Mouse (Mus musculus) cortical plate, adult 2 months (tissue): ENCODE measurements around the gene BC037034. TPM values are rescaled to one million over a fixed set of nuclear protein-coding genes. Genes with fewer than 3 reads are reported as not detected.

Experiments used
- H3K27ac ChIP-seq: fragments of 200-500 bp; 2 replicates; pipeline ENCODE4 v1.5.1; 2012; ENCODE audit warnings: low read length, control low read depth, inconsistent platforms; ENCODE audit not compliant: insufficient read depth
- H3K4me1 ChIP-seq: fragments of 200-500 bp; 2 replicates; pipeline ENCODE4 v1.6.1; 2011; ENCODE audit warnings: low read length; ENCODE audit not compliant: control insufficient read depth, insufficient read depth
- H3K4me3 ChIP-seq: fragments of 200-500 bp; 2 replicates; pipeline ENCODE4 v1.5.1; 2011; ENCODE audit warnings: mild to moderate bottlenecking, low read length, control low read depth; ENCODE audit not compliant: insufficient read depth
- CTCF ChIP-seq: fragments of 200-500 bp; IDR thresholded peaks from 2 replicates; pipeline ENCODE4 v1.5.1; 2011; ENCODE audit warnings: mild to moderate bottlenecking, control low read depth, low read length; ENCODE audit not compliant: insufficient read depth; ENCODE audit errors: extremely low read depth
- POLR2A ChIP-seq: fragments of 200-500 bp; IDR thresholded peaks from 2 replicates; pipeline ENCODE4 v1.6.1; 2011; ENCODE audit warnings: mild to moderate bottlenecking, low read length, control low read depth; ENCODE audit not compliant: insufficient read depth; ENCODE audit errors: extremely low read depth
- polyA plus RNA-seq: library from polyadenylated mRNA; depleted of rRNA; stranded (reverse); fragments of >200 nt; gene quantifications from 2 replicates; pipeline ENCODE4 v1.2.3, GENCODE M21; 2012

Gene BC037034
- polyA plus RNA-seq, 1 experiment = 83.9 TPM

- TF ChIP-seq POLR2A = no peak
- TF ChIP-seq CTCF = no peak
- H3K4me1 ChIP-seq = peaks cover 7% of the 10 kb centered on the region; the same call in 1 of the 2 replicates
- peak overlapping the region; percentile 84 for H3K4me3 ChIP-seq
- no peak overlapping the region for H3K27ac ChIP-seq
These were observed 360 bp upstream of the BC037034 start for GRCm38 (mm10) chr5:138264207-138264578.

DNA sequence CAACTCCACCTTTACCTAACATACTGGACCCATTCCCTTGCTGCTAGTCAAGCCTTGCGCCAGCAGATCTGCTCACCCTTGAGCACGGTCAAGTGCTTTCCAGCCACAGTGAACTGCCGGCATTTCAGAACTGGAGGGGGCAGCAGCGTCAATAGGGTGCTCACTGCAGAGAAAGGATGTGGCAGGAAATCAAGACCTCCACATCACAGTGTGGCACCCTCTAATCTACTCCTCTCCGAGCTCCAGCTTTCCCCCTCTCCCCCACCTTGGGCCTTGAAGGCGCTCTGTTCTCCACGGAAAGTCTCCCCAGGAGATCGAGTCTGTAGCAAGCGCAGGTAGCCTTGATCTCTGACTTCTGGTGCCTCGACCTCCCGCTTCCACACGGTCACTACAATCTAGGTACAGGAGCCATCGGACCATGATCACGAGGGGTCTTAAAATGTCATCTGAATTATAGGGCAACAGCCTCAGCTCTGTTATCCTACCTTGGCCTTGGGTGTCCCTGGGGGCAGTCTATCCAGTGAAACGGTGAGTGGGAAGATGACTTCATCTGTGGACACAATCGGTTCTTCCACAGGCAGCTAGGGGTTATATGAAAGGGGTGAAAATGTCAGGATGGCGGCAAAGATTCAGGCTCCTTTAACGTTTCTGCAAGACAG lies 1.1 kb downstream of the BC037034 start:
- H3K4me1 ChIP-seq = peaks cover 5% of the 10 kb centered on the region; the same call in 1 of the 2 replicates
- H3K27ac ChIP-seq = no peak overlapping the region
- TF ChIP-seq CTCF = no peak
- no peak for TF ChIP-seq POLR2A
- H3K4me3 ChIP-seq = peak overlapping the region; percentile 84

GRCm38 (mm10) chr5:138262001-138262400 lies 1.8 kb downstream of the BC037034 start:
- H3K4me1 ChIP-seq = peaks cover 5% of the 10 kb centered on the region; the same call in 1 of the 2 replicates
- TF ChIP-seq POLR2A (no peak), CTCF (no peak)
- no peak overlapping the region for H3K4me3 ChIP-seq
- no peak overlapping the region for H3K27ac ChIP-seq

DNA sequence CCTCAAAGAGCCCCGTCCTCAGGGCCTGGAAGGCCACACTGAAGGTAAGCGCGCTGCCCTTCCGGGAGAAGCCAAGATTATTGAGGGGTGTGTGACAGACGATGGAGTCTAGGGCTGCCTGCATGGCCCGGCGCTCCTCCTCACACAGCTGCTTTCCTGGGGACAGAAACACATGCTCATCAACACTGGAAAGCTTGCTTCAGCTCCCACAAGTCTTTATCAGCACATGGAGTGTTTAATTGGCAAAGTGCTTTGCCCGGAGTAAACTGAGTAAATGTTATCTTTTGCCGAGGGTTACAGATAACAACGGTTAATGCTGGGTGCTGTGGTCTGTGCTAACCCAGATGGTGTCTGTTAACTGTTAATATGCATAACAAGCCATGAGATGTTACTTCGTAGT lies 3.0 kb downstream of the BC037034 start:
- peaks cover 5% of the 10 kb centered on the region; the same call in 1 of the 2 replicates for H3K4me1 ChIP-seq
- no peak overlapping the region for H3K4me3 ChIP-seq
- TF ChIP-seq CTCF = no peak
- TF ChIP-seq POLR2A = no peak
- H3K27ac ChIP-seq = no peak overlapping the region

DNA sequence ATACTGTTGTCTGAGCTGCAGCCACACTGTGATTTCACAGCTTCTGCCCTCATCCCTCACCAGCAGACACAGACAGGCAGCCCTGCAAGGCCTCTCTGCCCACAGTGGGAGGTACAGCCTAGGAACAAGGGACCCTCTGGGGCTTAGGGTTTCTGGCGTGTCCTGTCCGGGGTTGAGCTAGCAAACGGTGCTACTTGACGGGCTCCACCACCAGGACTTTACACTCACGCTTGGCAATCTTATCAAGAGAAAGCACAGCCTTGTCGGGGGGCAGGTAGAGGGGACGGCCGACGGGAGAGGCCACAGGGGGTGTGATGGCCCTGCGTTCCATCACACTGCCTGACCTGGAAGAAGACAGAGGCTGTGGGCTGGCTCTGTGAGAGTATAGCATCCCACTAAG lies 3.8 kb downstream of the BC037034 start:
- no peak overlapping the region for H3K4me3 ChIP-seq
- peaks cover 5% of the 10 kb centered on the region; the same call in 1 of the 2 replicates for H3K4me1 ChIP-seq
- TF ChIP-seq POLR2A (no peak), CTCF (no peak)
- H3K27ac ChIP-seq = no peak overlapping the region

DNA sequence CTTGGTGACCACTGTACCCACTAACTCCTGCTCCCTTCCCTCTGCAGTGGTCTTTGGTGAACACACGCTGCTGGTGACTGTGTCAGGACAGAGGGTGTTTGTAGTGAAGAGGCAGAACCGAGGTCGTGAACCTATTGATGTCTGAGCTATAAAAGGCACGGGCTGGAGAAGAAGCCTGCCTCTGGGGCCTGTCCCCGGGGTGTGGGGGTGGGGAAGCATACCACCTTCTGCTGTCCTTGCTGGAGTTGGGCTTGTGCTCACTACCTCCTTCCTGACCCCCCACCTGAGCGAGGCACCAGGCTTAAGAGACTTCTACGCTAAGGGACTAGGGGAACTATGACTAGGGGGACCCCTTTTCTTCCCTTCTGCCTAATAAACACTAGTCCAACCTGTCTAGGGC lies 4.8 kb downstream of the BC037034 start:
- TF ChIP-seq CTCF (no peak), POLR2A (no peak)
- no peak overlapping the region for H3K27ac ChIP-seq
- H3K4me3 ChIP-seq = no peak overlapping the region
- H3K4me1 ChIP-seq = peaks cover 5% of the 10 kb centered on the region; the same call in 1 of the 2 replicates

DNA sequence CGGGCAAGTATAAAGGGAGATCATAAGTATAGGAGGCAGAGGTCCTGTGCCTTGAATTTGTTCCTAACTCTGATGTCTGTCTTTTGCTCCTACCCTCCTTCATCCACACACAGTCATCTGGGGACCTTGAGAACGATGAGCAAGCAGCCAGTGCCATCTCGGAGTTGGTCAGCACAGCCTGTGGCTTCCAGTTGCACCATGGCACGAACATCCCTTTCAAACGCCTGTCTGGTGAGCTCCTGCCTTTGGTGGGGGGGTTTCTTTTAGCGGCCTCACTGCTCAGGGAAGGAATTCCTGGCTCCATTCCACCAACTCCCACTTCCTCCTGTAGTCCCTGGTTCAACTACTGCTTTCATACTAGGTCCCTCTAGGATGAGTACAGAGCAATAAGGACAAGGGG lies 5.3 kb downstream of the BC037034 start:
- no peak overlapping the region for H3K4me3 ChIP-seq
- H3K4me1 ChIP-seq = peaks cover 5% of the 10 kb centered on the region; the same call in 1 of the 2 replicates
- TF ChIP-seq CTCF = no peak
- no peak; the same call in 1 of the 2 replicates for TF ChIP-seq POLR2A
- H3K27ac ChIP-seq = no peak overlapping the region

- H3K27ac ChIP-seq = no peak overlapping the region
- no peak for TF ChIP-seq CTCF
- TF ChIP-seq POLR2A = no peak
- H3K4me3 ChIP-seq = no peak overlapping the region
- H3K4me1 ChIP-seq = peaks cover 4% of the 10 kb centered on the region; the same call in 1 of the 2 replicates
These were observed 5.8 kb downstream of the BC037034 start for GRCm38 (mm10) chr5:138258078-138258477.

DNA sequence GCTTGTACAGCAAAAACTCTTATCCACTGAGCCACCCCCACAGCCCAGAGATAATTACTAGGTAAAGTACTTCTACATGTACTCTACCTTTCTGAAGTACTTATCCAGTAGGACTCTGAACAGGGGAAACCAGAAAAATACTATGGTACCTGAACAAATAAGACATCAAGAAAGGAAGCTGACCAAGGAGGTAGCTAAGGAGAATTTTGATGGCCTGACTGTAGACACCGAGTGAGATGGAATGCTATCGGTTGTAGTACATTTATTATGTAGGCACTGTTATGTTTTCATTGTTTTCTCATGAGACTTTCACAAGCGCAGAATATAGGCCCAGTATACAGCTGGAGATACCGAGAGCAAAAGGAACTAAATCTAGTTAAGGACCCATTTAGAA lies 6.3 kb downstream of the BC037034 start:
- no peak for TF ChIP-seq CTCF
- TF ChIP-seq POLR2A = no peak
- no peak overlapping the region for H3K27ac ChIP-seq
- no peaks in the 10 kb centered on the region; the same call in 1 of the 2 replicates for H3K4me1 ChIP-seq
- H3K4me3 ChIP-seq = no peak overlapping the region

- Histone ChIP-seq H3K4me1 (no peaks in the 10 kb centered on the region; the same call in 1 of the 2 replicates), H3K4me3 (no peak overlapping the region; the same call in 1 of the 2 replicates), H3K27ac (no peak overlapping the region)
- TF ChIP-seq CTCF = no peak
- no peak for TF ChIP-seq POLR2A
These were observed 6.8 kb downstream of the BC037034 start for GRCm38 (mm10) chr5:138256966-138257584.
